Mouse (Mus musculus) bone marrow macrophage, adult 2 months (primary cell): Measurements from ENCODE around the gene Pkd1l1. TPM values are rescaled to one million over a fixed set of nuclear protein-coding genes. Genes with fewer than 3 reads are reported as not detected.

ENCODE experiments used
- H3K27ac ChIP-seq: 2 replicates; pipeline ENCODE4 v1.5.1; 2012; ENCODE audit warnings: low read depth, low read length; ENCODE audit not compliant: insufficient read depth
- H3K4me1 ChIP-seq: 2 replicates; pipeline ENCODE4 v1.6.1; 2012; ENCODE audit warnings: low read length; ENCODE audit not compliant: control insufficient read depth, insufficient read depth
- H3K4me3 ChIP-seq: 2 replicates; pipeline ENCODE4 v1.5.1; 2012; ENCODE audit warnings: mild to moderate bottlenecking, low read length, moderate library complexity; ENCODE audit not compliant: insufficient read depth
- CTCF ChIP-seq: IDR thresholded peaks from 2 replicates; pipeline ENCODE4 v1.5.1; 2012; ENCODE audit warnings: low read depth, mild to moderate bottlenecking, low read length, moderate library complexity
- POLR2A ChIP-seq: IDR thresholded peaks from 2 replicates; pipeline ENCODE4 v1.6.1; 2012; ENCODE audit warnings: mild to moderate bottlenecking, low read depth, low read length, borderline replicate concordance
- polyA plus RNA-seq: library from polyadenylated mRNA; stranded (reverse); fragments of >200 nt; gene quantifications from 2 replicates; pipeline ENCODE4 v1.2.4, GENCODE M21; 2012; ENCODE audit not compliant: missing spikeins, insufficient read depth, insufficient read length

Gene Pkd1l1
- polyA plus RNA-seq, 1 experiment = not detected

GRCm38 (mm10) chr11:8944114-8944513 is 29.0 kb downstream of the Pkd1l1 start:
- H3K27ac ChIP-seq = no peak overlapping the region
- peaks cover 5% of the 10 kb centered on the region; the same call in 1 of the 2 replicates for H3K4me1 ChIP-seq
- TF ChIP-seq CTCF = no peak
- no peak overlapping the region for H3K4me3 ChIP-seq

- TF ChIP-seq POLR2A (no peak), CTCF (no peak)
- H3K27ac ChIP-seq = no peak overlapping the region
- H3K4me1 ChIP-seq = peaks cover 5% of the 10 kb centered on the region; the same call in 1 of the 2 replicates
- no peak overlapping the region for H3K4me3 ChIP-seq
These were observed 30.6 kb downstream of the Pkd1l1 start for GRCm38 (mm10) chr11:8942446-8942845.

GRCm38 (mm10) chr11:8936431-8937110 is 36.5 kb downstream of the Pkd1l1 start:
- Histone ChIP-seq H3K27ac (no peak overlapping the region), H3K4me3 (no peak overlapping the region), H3K4me1 (no peaks in the 10 kb centered on the region)
- TF ChIP-seq POLR2A = no peak
- TF ChIP-seq CTCF = no peak

- TF ChIP-seq POLR2A (no peak), CTCF (no peak)
- Histone ChIP-seq H3K4me1 (no peaks in the 10 kb centered on the region), H3K4me3 (no peak overlapping the region), H3K27ac (no peak overlapping the region)
These were observed 56.9 kb downstream of the Pkd1l1 start for GRCm38 (mm10) chr11:8916081-8916671.

- Histone ChIP-seq H3K4me1 (peaks cover 9% of the 10 kb centered on the region), H3K27ac (no peak overlapping the region), H3K4me3 (no peak overlapping the region)
- TF ChIP-seq CTCF (no peak), POLR2A (no peak)
These were observed 90.3 kb downstream of the Pkd1l1 start for GRCm38 (mm10) chr11:8882793-8883192.

DNA sequence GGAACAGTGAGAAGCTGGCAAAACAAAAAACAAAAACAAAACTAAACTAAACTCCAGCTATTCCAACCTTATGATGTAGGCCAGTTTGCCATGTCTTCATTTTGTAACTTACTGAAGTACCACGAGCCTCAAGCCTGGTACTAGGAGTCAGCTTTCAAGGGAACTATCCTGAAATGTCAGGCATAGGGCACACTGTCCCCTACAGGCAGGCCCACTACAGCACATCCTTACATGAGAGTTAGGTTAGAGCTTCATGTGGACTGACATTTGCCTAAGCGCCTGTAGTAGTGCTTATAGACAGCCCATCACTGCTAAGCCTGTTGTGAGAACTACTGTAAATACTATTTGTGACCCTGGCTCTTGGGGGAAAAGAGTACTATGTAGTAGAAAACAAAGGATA is 91.5 kb downstream of the Pkd1l1 start:
- H3K4me1 ChIP-seq = peaks cover 2% of the 10 kb centered on the region; the same call in 1 of the 2 replicates
- H3K27ac ChIP-seq = no peak overlapping the region
- H3K4me3 ChIP-seq = no peak overlapping the region
- TF ChIP-seq POLR2A = no peak
- TF ChIP-seq CTCF = no peak

GRCm38 (mm10) chr11:8870115-8870514 is 103.0 kb downstream of the Pkd1l1 start:
- Histone ChIP-seq H3K27ac (no peak overlapping the region), H3K4me1 (no peaks in the 10 kb centered on the region), H3K4me3 (no peak overlapping the region)
- TF ChIP-seq CTCF (no peak), POLR2A (no peak)

DNA sequence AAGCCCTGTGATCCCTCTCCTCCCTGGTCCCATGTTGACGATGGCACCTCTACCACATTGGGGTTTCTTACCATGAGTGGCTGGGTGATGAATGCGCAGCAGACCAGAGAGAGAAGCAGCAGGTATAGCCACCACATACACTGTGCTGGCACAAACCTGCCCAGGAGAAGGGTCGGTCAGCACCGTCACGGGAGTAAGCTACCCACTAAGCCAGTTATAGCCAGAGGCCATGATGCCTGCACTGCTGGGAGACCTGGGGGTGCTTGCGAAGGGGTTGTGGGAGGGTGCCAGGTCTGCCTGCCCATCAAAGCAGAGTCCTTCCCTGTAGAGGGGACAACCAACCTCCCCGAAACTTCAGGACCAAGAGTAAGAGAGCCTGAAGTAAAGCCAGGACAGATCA is 107.0 kb downstream of the Pkd1l1 start:
- no peaks in the 10 kb centered on the region for H3K4me1 ChIP-seq
- TF ChIP-seq CTCF (no peak), POLR2A (no peak)
- no peak overlapping the region for H3K27ac ChIP-seq
- H3K4me3 ChIP-seq = no peak overlapping the region

DNA sequence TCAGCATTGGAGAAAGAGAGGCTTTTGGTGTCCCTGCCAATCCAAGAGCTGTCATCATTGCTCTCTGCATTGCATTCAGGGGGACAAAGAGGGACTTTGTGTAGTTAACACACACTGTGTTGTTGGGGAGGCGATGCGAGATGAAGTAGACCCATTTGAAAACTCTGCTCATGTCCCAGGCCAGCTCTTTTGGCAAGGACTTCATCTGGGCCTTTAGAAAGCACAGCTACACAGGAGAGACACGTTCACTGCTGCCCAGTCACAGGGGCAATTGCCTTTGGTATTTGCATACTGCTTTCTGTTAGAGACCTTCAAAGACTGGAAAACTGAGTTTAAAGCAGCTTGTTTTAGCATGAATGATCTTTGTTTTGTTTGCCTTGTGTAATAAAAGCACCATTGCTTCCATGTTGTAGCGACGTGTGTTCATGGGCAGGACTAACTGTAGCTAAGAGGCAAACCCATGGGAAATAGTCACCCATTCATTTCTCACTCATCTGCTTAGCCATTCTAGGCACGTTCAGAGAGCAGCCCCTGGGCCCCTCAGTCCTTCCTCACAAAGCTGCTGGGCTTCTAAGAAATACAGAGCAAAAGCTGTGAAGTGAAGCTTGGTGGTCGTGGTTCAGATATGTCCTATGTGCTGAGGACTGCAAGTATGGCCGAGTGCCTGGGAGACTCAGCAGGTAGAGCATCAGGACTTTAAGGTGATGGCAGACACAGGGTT is 109.0 kb downstream of the Pkd1l1 start:
- Histone ChIP-seq H3K4me3 (no peak overlapping the region), H3K27ac (no peak overlapping the region), H3K4me1 (peaks cover 6% of the 10 kb centered on the region)
- no peak for TF ChIP-seq CTCF

DNA sequence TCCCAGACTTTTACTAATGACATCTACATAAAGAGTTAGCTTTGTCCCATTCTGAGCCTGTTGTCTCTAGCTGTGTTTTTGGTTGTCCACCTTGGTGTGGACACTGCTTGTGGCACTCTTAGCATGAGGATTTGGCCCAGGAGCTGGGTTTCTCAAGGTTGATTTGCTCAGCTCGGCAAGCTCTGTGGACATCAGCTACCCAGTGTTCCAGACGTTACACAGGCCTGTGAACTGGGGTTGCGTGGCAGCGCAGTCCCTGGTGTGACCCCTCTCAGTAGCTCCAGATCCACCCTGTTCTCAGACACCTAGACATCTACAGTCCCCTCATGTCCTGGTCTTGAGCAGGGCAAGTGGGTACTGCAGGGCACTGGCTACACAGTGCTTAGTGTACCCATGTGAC is 110.6 kb downstream of the Pkd1l1 start:
- no peak overlapping the region for H3K27ac ChIP-seq
- no peak overlapping the region for H3K4me3 ChIP-seq
- H3K4me1 ChIP-seq = peaks cover 6% of the 10 kb centered on the region
- TF ChIP-seq CTCF (no peak), POLR2A (no peak)
